Mouse (Mus musculus) ES-Bruce4 (cell line): ENCODE measurements at regions not wholly inside any gene's neighbourhood (a gene's known extent, or its start where the extent isn't known, plus 50 kb on each side); places are given as distances from the start of the nearest gene placed in this dataset.
A peak's percentile ranks its signal among the peaks of the same experiment; 100 is the strongest.

ENCODE experiments used
- CTCF ChIP-seq: IDR thresholded peaks from one replicate; pipeline ENCODE4 v1.8.1; 2011; ENCODE audit warnings: low read depth, low read length
- EP300 ChIP-seq: IDR thresholded peaks from 2 replicates; pipeline ENCODE4 v1.6.1; 2011; ENCODE audit warnings: low read depth, low read length; ENCODE audit not compliant: insufficient read depth
- POLR2A ChIP-seq: IDR thresholded peaks from one replicate; pipeline ENCODE4 v1.8.1; 2011; ENCODE audit warnings: low read length; ENCODE audit not compliant: insufficient read depth

DNA sequence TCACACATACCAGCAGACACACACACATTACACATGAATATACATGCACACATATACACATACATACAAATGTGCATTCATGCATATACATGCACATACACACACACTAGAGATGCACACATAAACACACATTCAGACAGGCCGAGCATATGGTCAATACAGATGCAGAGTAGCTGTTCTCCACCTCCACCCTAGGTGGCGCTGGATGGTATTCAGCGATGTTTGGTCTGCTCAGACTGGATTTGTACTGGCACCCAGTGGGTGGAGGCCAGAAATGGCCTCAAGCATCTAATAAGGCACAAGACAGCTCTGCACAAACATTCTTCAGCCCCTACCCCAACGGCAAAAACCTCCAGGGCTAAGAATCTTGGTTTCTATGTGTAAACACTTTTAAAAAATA lies 578.3 kb upstream of the Mki67 start:
- TF ChIP-seq CTCF, result peak; percentile 95
- no peak for TF ChIP-seq POLR2A
- TF ChIP-seq EP300, result no peak
